Mouse (Mus musculus): Measurements from ENCODE around the gene Tatdn3.
"Not testable (repeated sequence)": the region's sequence is repeated elsewhere in the genome, so short reads cannot be mapped to it uniquely, and the experiment has no call there.

DNA sequence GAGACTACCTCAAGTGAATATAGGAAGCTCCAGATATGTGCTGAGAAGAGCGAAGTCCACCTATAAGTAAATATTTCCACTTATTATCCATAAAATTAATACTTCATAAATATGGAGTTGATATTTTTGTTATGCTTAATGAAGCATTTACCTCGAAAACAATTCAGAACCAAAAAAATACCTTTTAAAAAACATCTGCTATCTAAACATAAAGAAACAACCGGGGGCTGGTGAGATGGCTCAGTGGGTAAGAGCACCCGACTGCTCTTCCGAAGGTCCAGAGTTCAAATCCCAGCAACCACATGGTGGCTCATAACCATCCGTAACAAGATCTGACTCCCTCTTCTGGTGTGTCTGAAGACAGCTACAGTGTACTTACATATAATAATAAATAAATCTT lies 38.9 kb downstream of the Tatdn3 start:
- TF ChIP-seq CTCF (IDR thresholded peaks at IDR 0.05; ENCODE audit: borderline replicate concordance, extremely low read depth, insufficient read depth, insufficient read length); POLR2A (IDR thresholded peaks at IDR 0.05; ENCODE audit: borderline replicate concordance, extremely low read depth, insufficient read depth, insufficient read length, poor library complexity, severe bottlenecking): not testable (repeated sequence)

Measured in brain, embryonic 14.5 days (tissue).